Mouse (Mus musculus) brown adipose tissue, adult 24 weeks (tissue): Measurements from ENCODE around the gene Wnt2b. TPM values are rescaled to one million over a fixed set of nuclear protein-coding genes. Genes with fewer than 3 reads are reported as not detected.
A peak's percentile ranks its signal among the peaks of the same experiment; 100 is the strongest.

ENCODE experiments used
- H3K27ac ChIP-seq: fragments of 200-500 bp; replicated peaks from 2 replicates; pipeline ENCODE4 v1.5.1; 2012; ENCODE audit warnings: low read depth, mild to moderate bottlenecking, low read length
- H3K4me1 ChIP-seq: fragments of 200-500 bp; 2 replicates; pipeline ENCODE4 v1.6.1; 2012; ENCODE audit warnings: low read length, mixed read lengths; ENCODE audit not compliant: control insufficient read depth, insufficient read depth, insufficient read length
- H3K4me3 ChIP-seq: fragments of 200-500 bp; 2 replicates; pipeline ENCODE4 v1.5.1; 2012; ENCODE audit warnings: low read depth, mild to moderate bottlenecking, low read length, moderate library complexity; ENCODE audit not compliant: insufficient read depth
- polyA plus RNA-seq: library from polyadenylated mRNA; stranded (reverse); fragments of >200 nt; gene quantifications from 2 replicates; pipeline ENCODE4 v1.2.4, GENCODE M21; 2012; ENCODE audit not compliant: missing spikeins, insufficient read depth, insufficient read length

Wnt2b gene
- polyA plus RNA-seq, 1 experiment, result not detected

DNA sequence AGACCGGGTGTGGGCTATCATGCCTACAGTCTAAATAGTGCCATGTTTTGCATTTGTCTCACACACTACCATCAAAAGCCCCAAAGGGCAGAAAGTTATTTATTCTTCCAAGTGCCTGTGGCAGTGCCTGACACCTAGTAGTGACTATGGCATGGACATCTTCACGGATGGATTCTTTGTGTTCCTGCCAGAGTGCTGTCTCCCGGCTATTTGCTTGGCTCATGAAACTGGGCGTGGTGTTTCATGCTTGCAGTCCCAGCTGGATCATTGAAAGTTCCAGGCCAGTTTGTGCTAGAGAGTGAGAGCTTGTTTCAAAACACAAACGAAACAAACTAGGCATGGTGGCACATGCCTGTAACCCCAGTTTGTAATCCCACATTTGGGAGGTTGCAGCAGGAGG is 30.0 kb upstream of the Wnt2b start:
- no peak overlapping the region for H3K4me3 ChIP-seq
- H3K4me1 ChIP-seq, result peaks cover 4% of the 10 kb centered on the region; the same call in 1 of the 2 replicates
- H3K27ac ChIP-seq, result no peak overlapping the region

DNA sequence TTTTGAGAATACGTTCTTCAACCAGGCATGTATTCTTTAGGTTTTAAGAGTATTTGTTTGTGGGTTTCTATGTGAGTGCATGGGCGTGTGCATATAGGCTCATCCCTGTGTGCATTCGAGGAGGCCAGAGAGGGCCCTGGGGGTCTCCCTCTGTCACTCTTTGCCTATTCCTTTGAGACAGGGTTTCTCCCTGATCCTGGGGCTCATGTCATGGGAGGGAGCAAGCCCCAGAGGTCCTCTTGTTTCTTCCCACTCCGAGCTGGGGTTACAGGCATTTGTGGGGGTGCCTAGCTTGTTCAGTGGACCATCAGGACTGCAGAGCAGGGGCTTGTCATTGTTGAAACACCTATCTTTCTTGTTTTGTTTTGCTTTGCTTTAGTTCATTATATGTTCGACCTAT is 26.2 kb upstream of the Wnt2b start:
- Histone ChIP-seq H3K4me3 (no peak overlapping the region), H3K27ac (no peak overlapping the region), H3K4me1 (no peaks in the 10 kb centered on the region)

DNA sequence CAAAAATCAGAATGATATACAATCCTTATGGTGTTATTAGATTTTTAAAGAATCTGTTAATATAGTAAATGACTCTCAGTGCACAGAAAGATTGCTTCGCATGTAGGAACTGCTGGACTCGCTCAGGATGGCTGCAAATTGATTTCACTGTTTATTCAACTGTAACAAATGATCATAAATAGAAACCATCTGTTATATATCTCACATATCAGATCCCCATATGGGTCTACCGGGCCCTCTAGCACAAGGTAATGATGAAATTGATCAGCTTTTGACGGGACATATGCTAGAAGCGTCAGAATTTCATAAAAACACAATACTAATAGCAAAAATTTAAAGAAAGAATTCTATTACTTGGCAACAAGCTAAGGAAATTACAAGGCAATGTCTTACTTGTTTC is 18.0 kb upstream of the Wnt2b start:
- Histone ChIP-seq H3K4me1 (no peaks in the 10 kb centered on the region), H3K27ac (no peak overlapping the region), H3K4me3 (no peak overlapping the region)

DNA sequence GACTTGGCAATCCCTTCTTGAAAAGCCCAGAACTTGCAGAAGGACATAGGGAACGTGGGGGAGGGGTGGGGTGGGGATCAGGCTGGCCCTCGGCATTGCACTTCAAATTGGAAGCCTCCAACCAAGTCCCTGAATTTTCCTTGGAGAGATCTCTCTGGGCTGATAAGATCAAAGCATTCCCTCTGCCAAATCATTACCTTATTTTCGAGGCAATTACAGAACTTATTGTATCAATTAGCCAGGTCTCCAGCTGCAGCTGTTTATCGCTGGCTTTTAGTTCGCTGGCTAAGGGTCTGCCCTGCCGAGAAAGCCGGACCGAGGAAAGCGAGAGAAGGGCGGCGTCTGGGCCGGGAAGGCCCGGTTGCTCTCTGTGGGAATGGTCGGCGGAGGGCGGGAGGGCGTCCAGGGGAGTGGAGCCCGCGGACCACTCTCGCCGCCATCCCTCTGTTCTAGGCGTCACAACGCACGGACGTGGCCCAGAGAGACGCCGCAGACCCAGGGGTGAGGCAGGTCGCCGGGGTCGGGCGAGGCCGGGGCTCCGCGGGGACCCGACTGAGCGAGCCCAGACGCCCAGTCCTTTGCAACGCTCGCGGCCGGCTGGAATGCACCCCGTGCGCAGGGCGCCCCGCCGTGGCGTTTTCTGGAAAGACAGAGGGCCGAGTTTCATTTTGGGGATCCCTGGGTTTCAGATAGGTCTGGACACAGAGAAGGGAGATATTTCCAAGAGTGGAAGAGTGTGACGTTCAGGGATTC is 6.0 kb upstream of the Wnt2b start:
- Histone ChIP-seq H3K27ac (no peak overlapping the region), H3K4me3 (peak overlapping the region; percentile 79), H3K4me1 (no peaks in the 10 kb centered on the region)

DNA sequence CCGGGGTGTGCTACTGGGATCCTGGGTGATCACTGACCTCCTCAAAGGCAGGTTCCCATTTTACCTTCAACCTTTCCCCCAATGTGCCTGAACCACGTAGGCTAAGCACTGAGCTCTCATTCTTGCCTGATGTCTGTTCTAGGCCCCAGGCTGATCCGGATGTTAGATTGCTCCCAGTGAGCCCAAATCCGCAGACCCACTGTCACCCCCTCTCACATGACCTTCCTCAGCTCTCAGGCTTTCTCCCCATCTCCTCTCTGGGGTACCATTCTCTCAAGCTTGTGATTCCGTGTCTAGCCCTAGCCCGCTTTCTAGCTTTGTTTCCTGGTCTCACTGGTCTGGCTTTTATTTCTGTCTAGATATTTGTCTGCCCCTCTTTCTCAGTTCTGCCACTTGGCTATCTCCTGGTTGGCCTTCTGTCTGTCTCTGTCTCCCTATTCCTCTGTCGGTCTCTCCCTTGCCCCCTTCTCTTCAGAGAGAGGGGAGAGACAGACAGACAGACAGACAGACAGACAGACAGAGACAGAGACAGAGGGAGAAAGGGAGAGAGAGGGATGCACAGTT is 4.4 kb upstream of the Wnt2b start:
- H3K4me3 ChIP-seq, result no peak overlapping the region
- H3K27ac ChIP-seq, result no peak overlapping the region
- H3K4me1 ChIP-seq, result 0 out of 2 replicates have a peak, but pooled peaks cover 3% of the 10 kb centered on the region

DNA sequence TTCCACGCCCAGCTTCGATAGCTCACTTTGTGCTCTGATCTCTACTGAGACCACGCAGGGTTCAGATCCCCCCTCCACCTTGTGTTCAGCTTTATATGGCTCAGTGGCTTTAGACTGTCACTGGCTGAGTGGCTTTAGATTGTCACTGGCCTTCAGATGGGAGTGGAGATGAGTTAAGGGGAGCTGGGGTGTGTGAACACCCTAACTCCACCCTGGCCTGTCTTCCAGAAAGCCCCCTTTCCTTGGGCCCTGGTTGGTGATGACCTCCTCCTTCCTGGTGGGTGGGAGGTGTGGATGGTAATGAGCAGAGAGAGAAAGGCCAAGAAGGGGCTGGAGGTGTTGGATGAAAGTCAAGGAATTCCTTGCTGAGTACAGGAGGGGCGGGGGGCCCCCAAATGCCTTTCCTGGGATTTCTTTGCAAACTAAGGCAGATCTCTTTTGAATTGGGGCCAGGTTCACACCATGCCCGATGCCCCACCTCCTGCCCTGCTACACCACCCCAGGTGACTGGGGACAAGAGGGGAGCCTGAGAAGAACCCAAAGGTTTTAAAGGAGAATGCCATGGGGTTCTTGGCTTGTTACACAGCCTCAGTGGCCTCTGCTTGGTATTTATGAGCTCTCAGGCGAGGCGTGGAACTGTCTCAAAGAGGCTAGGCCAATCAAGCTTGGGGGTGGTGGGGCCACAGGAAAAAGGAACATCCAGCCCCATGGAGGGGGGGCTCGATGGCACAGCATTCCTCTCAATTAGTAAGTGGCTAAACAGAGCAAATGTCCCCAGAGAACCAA is 3.5 kb upstream of the Wnt2b start:
- 0 out of 2 replicates have a peak, but pooled peaks cover 3% of the 10 kb centered on the region for H3K4me1 ChIP-seq
- no peak overlapping the region for H3K4me3 ChIP-seq
- H3K27ac ChIP-seq, result no peak overlapping the region

DNA sequence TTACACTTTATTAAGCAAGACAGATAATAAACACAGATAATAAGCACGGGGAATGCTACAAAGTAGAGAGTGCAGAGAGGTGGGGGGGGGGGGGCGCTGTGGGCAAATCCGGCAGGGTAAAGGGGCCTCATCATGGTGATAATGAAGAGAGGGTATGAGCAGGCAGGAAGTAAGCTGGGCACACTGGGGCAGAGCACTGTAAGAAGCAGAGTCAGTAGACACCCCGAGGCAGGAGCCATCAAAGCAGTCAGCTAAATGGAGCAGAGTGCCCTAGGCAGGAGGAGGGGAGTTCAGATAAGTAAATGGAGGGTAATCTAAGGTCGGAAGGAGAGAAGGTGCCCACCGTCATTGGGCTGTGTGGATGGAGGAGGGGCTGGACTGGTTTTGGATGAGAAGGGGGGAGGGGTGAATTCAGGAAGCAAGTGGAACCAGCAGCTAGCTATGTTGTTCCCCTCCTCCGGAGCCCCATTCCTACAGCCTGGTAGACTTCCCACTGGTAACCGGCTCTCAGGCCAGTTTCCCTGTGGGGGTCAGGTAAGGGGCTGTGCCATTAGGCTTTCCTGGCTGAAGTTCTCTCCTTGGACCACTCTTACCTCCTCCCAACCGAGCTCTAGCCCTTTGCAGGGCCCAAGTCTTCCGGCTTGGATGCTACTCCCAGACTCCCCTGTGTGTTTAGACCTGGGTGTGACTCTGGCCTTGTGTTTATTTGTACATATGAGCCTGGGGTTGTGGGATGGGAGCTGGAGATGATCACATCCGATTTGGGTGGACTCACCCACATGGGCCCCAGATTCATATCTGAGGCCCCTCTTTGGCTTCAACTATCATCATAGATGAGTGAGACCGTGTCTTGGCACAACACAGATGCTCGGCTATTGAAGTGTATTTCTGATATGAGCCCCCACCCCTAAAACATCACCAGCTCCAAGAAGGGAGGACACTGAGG is 1.9 kb upstream of the Wnt2b start:
- no peak overlapping the region for H3K4me3 ChIP-seq
- no peak overlapping the region for H3K27ac ChIP-seq
- 0 out of 2 replicates have a peak, but pooled peaks cover 3% of the 10 kb centered on the region for H3K4me1 ChIP-seq

DNA sequence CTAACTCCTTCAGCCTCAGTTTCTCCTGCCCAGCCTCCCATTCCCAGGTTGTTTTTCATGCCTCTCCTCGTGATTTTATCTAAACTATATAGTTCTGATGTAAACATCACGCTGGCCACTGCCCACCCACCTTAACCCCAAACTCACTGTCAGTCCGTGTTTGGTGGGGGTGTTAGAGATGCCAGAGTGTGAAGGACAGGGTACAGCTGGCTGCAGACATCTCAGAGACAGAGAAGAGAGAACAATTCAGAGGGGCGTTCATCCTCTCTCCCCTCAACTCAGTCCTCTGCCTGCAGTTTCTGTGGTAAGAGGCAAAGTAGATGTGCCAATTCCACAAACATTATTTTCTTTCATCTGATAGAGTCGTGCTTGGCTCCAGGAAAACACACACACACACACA is 1.1 kb upstream of the Wnt2b start:
- 0 out of 2 replicates have a peak, but pooled peaks cover 3% of the 10 kb centered on the region for H3K4me1 ChIP-seq
- no peak overlapping the region for H3K27ac ChIP-seq
- H3K4me3 ChIP-seq, result peak overlapping the region; percentile 16; the same call in 1 of the 2 replicates

DNA sequence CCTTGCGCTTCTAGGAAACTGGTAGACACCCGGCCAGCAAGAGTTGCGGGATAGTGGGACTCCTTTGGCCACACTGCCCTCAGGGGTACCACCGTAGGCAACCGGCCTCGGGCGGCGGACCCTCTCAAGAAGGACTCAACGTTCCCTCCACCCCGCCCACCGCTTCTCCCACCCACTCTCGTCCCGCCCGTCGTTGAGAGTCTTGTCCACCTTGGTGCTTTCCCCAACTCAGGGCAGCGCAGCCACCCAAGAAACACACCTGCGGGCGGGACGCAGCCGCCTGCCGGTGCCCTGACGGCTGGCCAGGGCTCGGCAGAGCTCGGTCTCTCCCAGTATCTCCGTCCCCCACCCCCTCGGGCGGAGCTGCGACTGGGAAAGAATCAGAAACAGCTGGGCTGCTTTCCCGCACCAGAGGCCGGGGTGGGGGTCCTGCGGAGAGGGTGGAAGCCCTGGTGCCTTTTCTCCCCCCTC is 455 bp upstream of the Wnt2b start:
- Histone ChIP-seq H3K27ac (no peak overlapping the region), H3K4me1 (0 out of 2 replicates have a peak, but pooled peaks cover 3% of the 10 kb centered on the region)

DNA sequence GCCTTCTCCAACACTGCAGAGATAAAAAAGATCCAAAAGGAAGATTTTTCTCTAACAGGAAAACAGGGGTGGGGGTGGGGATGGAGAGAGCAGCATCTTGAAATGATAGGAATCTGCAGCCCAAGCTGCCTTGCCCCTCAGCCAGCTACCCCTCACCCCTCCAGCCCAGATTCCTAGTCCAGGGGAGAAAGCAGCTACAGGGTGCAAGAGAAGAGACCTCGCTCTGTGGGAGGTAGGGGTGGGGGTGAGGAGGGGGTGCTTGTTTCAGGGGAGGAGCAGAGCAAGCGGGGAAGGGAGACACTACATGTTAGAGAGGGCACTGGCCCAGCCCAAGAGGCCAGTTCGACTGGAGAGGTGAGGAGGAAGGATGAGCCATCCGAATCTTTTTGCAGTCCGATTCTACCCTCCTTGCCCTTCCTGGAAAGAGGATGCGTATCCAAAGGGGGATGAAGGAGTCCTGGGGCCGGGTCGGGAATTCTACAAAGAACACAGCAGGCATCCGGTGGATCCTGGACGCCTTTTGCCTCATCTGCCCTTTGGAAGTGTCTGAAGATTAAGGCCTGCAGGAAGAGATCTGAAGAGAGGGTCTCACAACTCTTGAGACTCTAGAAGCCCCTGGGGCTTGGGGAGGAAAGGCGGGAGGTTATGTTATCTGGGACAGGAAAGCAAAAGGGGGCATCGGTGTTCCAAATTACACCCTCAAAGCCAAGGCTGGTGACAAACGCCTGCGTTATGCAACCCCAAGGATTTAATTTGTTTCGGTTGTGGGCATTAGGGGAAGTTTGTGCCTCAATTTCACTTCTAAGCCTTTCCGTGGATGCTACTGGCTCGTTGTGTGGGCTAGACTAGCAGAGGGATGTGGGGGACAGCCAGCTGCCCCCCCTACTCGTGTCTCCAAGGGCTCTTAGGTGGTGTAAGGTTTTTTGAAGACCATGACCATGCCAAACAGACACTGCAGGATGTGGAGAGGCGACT is 1.4 kb downstream of the Wnt2b start:
- Histone ChIP-seq H3K27ac (no peak overlapping the region), H3K4me1 (0 out of 2 replicates have a peak, but pooled peaks cover 3% of the 10 kb centered on the region), H3K4me3 (no peak overlapping the region)

More for the DNA sequence above, 455 bp upstream of the Wnt2b start:
- H3K4me3 ChIP-seq, result peak overlapping the region; percentile 59

DNA sequence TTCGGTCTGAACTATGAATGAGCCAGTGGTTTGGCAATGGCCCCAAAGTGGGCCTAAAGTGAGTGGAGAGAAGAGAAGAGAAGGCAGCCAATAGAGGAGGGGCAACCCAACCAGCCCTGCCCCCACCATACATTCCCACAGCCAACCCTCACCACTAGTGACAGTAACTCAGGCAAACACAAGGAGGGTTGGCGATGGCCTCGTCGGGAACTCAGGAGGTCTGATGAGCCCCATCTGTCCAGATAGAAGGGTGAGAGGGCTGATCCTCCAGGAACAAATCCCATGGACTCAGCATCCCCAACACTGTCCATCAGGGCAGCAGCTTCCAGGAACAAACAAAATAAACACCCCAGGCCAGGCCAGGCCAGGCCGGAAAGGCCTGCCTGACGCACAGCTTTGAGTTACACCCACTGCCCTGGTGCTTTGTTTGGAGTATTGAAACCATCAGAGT is 5.6 kb downstream of the Wnt2b start:
- no peak overlapping the region for H3K27ac ChIP-seq
- H3K4me1 ChIP-seq, result 0 out of 2 replicates have a peak, but pooled peaks cover under 1% of the 10 kb centered on the region
- H3K4me3 ChIP-seq, result no peak overlapping the region

DNA sequence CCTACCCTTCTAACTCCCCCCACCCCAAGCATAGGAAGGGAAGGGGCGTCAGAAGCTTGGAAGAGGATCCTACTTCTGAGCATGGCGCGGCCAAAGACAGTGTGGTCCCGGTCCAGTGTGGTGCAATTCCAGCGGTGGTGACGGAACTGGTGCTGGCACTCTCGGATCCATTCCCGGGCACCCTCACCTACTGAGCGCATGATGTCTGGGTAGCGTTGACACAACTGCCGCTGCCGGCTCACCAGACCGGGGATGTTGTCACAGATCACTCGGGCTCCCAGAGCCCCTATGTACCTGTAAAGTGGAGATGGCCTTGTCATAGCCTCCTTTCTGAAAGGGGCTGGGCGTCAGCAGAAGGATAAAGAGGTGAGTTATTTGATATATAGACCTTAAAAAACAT is 7.2 kb downstream of the Wnt2b start:
- no peak overlapping the region for H3K4me3 ChIP-seq
- H3K4me1 ChIP-seq, result no peaks in the 10 kb centered on the region
- H3K27ac ChIP-seq, result no peak overlapping the region

DNA sequence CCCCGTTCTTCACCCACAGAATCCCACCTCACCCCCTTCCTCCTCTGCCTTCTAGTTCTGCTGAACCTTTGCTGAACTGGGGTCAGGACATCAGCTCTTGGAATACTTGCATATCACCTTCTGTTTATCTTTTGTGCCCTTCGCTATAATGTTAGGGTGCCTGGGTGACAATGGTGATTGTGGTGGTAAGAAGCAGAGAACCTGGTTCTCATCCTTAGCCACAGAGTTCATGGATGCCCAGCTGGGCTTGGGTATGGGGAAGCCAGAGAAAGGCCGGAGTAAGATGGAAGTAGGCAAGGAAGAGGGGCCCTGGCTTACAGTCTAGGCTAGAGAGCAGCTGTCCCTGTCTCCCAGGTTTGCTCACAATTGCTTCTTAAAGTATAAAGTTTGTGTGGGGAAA is 7.6 kb downstream of the Wnt2b start:
- H3K4me1 ChIP-seq, result no peaks in the 10 kb centered on the region
- no peak overlapping the region for H3K4me3 ChIP-seq
- no peak overlapping the region for H3K27ac ChIP-seq
